Mouse (Mus musculus): ENCODE results near the gene Sytl2. TPM values are rescaled to one million over a fixed set of nuclear protein-coding genes. Genes with fewer than 3 reads are reported as not detected.

Gene Sytl2
- polyA plus RNA-seq, 1 experiment from 2014 or later: 19.5 TPM

GRCm38 (mm10) chr7:90312151-90312883, 10.3 kb downstream of the Sytl2 start:
- Histone ChIP-seq H3K36me3 (no peaks in the 10 kb centered on the region), H3K27ac (replicated peaks) (0 out of 2 replicates have a peak overlapping the region, but pooled peaks have one; percentile 18), H3K27me3 (no peaks in the 10 kb centered on the region), H3K9me3 (replicated peaks) (no peaks in the 10 kb centered on the region), H3K4me2 (replicated peaks) (no peak overlapping the region), H3K4me1 (0 out of 2 replicates have a peak, but pooled peaks cover 6% of the 10 kb centered on the region), H3K9ac (no peak overlapping the region), H3K4me3 (replicated peaks) (no peak overlapping the region)
- 57% methylated on average over 7 of the region's 7 CpGs for WGBS
- ATAC-seq (ENCODE audit: insufficient number of reproducible peaks, low FRiP score, low TSS enrichment, low read depth): no peak

DNA sequence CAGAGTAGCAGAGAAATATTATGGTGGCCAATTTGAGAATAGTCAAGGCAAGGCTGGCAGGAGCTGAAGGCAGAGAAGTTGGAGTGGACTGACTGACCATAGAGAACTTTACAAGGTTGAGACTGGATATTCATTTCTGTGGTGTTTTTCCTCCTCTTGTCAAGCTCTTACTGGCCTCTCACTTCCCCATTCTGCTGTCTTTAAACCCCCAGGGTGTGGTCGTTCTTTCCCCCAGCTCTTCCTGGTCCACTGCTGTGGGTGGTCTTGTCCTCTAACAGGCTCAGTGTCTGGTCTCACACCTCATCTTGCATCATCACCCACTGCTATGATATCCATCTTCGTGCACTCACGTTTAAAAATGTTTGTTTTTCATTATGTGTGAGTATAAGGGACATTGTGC, 11.4 kb downstream of the Sytl2 start:
- 58% methylated on average over 3 of the region's 3 CpGs for WGBS
- ATAC-seq (ENCODE audit: insufficient number of reproducible peaks, low FRiP score, low TSS enrichment, low read depth): no peak
- H3K4me1 ChIP-seq: 0 out of 2 replicates have a peak, but pooled peaks cover 6% of the 10 kb centered on the region
- no peak overlapping the region for H3K27ac ChIP-seq (replicated peaks)
- no peak overlapping the region for H3K4me2 ChIP-seq (replicated peaks)
- H3K9me3 ChIP-seq (replicated peaks): no peaks in the 10 kb centered on the region
- no peak overlapping the region for H3K9ac ChIP-seq
- H3K27me3 ChIP-seq: no peaks in the 10 kb centered on the region
- H3K4me3 ChIP-seq (replicated peaks): no peak overlapping the region
- H3K36me3 ChIP-seq: no peaks in the 10 kb centered on the region

DNA sequence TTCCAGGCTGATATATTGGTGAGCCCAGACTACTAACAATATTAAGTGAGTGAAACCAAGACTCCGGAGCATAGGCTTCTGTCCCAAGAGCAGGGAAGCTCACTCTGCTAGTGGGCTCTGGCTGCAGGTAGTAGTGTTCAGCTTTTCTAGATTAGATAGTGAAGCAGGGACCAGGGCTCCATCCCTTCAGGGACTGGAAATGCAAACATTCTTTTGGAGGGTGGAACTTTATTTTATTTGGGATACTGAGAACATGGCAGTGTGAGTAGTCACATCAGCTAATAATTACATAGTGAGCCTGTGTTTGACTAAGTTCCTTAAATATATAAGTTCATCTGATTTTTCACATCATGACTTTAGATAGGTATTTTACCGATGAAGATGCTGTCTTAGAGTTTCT, 14.8 kb downstream of the Sytl2 start:
- no peak for ATAC-seq (ENCODE audit: insufficient number of reproducible peaks, low FRiP score, low TSS enrichment, low read depth)
- 93% methylated on average over 2 of the region's 2 CpGs for WGBS
- H3K9ac ChIP-seq: no peak overlapping the region
- no peak overlapping the region for H3K4me2 ChIP-seq (replicated peaks)
- no peaks in the 10 kb centered on the region for H3K36me3 ChIP-seq
- H3K27ac ChIP-seq (replicated peaks): no peak overlapping the region
- no peaks in the 10 kb centered on the region for H3K27me3 ChIP-seq
- 0 out of 2 replicates have a peak, but pooled peaks cover 6% of the 10 kb centered on the region for H3K4me1 ChIP-seq
- no peaks in the 10 kb centered on the region for H3K9me3 ChIP-seq (replicated peaks)
- H3K4me3 ChIP-seq (replicated peaks): no peak overlapping the region

- H3K9ac ChIP-seq: no peak overlapping the region
- no peaks in the 10 kb centered on the region for H3K36me3 ChIP-seq
- no peak overlapping the region for H3K27ac ChIP-seq (replicated peaks)
- no peaks in the 10 kb centered on the region for H3K4me1 ChIP-seq
- no peak overlapping the region for H3K4me2 ChIP-seq (replicated peaks)
- 91% methylated on average over 1 of the region's 1 CpGs for WGBS
- no peak overlapping the region for H3K4me3 ChIP-seq (replicated peaks)
- H3K9me3 ChIP-seq (replicated peaks): no peaks in the 10 kb centered on the region
- no peak for ATAC-seq (ENCODE audit: insufficient number of reproducible peaks, low FRiP score, low TSS enrichment, low read depth)
- H3K27me3 ChIP-seq: no peaks in the 10 kb centered on the region
These were observed 17.4 kb downstream of the Sytl2 start for GRCm38 (mm10) chr7:90319446-90319845.

DNA sequence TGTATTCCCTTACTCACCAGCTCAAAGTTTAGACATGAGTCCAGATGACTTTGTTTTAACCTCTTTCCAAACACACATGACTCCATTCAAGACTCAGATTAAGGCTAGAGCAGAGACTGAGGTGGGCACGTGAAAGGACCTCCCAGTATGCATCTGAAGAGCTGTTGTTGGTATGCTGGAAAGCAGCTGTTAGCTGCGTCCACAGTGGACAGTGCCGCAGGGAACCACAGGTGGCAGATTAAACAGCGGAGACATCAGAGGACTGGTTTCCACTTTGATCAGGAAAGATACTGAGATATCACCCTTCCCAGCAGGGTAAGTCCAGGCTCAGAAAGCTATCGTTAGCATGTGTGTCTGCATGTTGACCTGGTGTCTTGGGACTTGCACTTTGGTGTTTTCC, 18.1 kb downstream of the Sytl2 start:
- Histone ChIP-seq H3K4me2 (replicated peaks) (no peak overlapping the region), H3K4me1 (no peaks in the 10 kb centered on the region), H3K27me3 (no peaks in the 10 kb centered on the region), H3K4me3 (replicated peaks) (no peak overlapping the region), H3K36me3 (no peaks in the 10 kb centered on the region), H3K9ac (no peak overlapping the region), H3K9me3 (replicated peaks) (no peaks in the 10 kb centered on the region), H3K27ac (replicated peaks) (no peak overlapping the region)
- 51% methylated on average over 5 of the region's 5 CpGs for WGBS
- no peak for ATAC-seq (ENCODE audit: insufficient number of reproducible peaks, low FRiP score, low TSS enrichment, low read depth)

DNA sequence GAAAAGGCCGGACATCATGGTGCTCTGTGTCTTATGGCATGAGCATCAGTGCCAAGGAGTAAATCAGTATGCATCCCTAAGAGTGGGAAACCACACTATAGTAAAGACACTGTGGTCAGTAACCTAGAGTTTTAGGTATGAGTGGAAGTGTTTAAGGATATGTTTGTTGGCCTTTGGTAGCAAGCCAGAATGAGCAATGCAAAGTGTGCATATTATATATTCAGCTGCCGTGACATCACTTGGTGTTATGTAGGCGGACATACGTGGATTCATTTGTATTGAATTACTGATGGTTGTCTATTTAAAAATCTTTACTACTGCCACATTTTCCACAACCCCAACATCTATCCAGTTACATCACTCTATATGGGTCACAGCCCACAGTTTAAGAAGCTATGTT, 23.1 kb downstream of the Sytl2 start:
- no peak overlapping the region for H3K27ac ChIP-seq (replicated peaks)
- no peaks in the 10 kb centered on the region for H3K9me3 ChIP-seq (replicated peaks)
- no peaks in the 10 kb centered on the region for H3K36me3 ChIP-seq
- ATAC-seq (ENCODE audit: insufficient number of reproducible peaks, low FRiP score, low TSS enrichment, low read depth): no peak
- no peaks in the 10 kb centered on the region for H3K4me1 ChIP-seq
- no peak overlapping the region for H3K4me3 ChIP-seq (replicated peaks)
- WGBS: 85% methylated on average over 4 of the region's 4 CpGs
- H3K27me3 ChIP-seq: no peaks in the 10 kb centered on the region
- H3K4me2 ChIP-seq (replicated peaks): no peak overlapping the region
- no peak overlapping the region for H3K9ac ChIP-seq

DNA sequence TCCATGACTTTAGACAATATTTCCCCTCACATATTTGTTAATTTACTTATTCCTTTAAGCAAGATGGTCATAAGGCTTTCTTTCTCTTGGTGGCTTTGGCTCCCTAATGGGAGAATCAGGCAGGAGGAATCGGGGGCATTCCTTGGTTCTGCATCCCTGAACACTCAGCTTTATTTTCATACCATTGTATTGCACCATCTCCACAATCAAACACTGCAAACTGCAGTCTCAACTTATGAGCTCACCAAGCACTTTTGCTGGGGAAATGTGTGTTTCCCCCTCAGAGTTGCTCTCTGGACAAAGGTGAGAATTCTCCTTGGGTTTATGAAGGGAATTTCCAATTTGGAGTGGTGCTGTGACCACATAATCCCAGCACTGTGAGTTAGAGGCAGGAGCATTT, 28.1 kb downstream of the Sytl2 start:
- Histone ChIP-seq H3K9ac (no peak overlapping the region), H3K27me3 (no peaks in the 10 kb centered on the region), H3K4me2 (replicated peaks) (no peak overlapping the region), H3K4me1 (no peaks in the 10 kb centered on the region), H3K27ac (replicated peaks) (no peak overlapping the region), H3K9me3 (replicated peaks) (no peaks in the 10 kb centered on the region), H3K4me3 (replicated peaks) (no peak overlapping the region), H3K36me3 (no peaks in the 10 kb centered on the region)
- no peak for ATAC-seq (ENCODE audit: insufficient number of reproducible peaks, low FRiP score, low TSS enrichment, low read depth)
- WGBS: 71% methylated on average over 1 of the region's 1 CpGs

DNA sequence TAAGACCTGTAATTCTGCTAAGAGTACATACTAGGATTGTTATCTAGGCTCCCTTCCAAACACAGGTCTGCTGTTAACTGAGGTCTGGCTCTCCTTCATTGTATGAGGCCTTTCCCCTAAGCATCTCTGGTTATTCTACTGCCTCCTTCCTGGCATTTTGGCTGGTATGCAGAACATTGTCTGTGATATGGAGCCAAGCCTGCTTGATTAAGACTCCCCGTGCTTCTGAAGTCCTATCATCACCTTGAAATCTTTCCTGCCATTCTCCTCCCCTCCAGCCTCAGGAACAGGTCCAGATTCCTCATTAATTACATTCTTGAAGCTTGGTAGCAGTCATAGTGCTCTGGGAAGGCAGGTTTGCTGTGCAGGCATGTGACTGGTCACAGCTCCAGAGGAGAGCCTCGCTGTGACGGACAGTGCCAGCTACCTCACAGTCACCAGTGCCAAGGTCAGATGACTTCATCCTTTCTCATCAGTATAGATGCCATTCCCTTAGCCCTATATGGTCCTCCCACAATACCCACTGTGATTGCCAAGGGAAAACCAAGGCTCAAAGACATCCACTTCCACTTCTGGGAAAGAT, 30.5 kb downstream of the Sytl2 start:
- WGBS: 83% methylated on average over 3 of the region's 3 CpGs
- Histone ChIP-seq H3K27ac (replicated peaks) (no peak overlapping the region), H3K4me2 (replicated peaks) (no peak overlapping the region), H3K9ac (no peak overlapping the region), H3K4me3 (replicated peaks) (no peak overlapping the region), H3K4me1 (no peaks in the 10 kb centered on the region), H3K9me3 (replicated peaks) (no peaks in the 10 kb centered on the region), H3K27me3 (no peaks in the 10 kb centered on the region), H3K36me3 (no peaks in the 10 kb centered on the region)
- no peak for ATAC-seq (ENCODE audit: insufficient number of reproducible peaks, low FRiP score, low TSS enrichment, low read depth)

GRCm38 (mm10) chr7:90334362-90334761, 32.3 kb downstream of the Sytl2 start:
- Histone ChIP-seq H3K9ac (no peak overlapping the region), H3K4me2 (replicated peaks) (no peak overlapping the region), H3K27me3 (no peaks in the 10 kb centered on the region), H3K27ac (replicated peaks) (no peak overlapping the region), H3K9me3 (replicated peaks) (no peaks in the 10 kb centered on the region), H3K4me3 (replicated peaks) (no peak overlapping the region), H3K4me1 (no peaks in the 10 kb centered on the region), H3K36me3 (no peaks in the 10 kb centered on the region)
- 71% methylated on average over 6 of the region's 6 CpGs for WGBS
- no peak for ATAC-seq (ENCODE audit: insufficient number of reproducible peaks, low FRiP score, low TSS enrichment, low read depth)

DNA sequence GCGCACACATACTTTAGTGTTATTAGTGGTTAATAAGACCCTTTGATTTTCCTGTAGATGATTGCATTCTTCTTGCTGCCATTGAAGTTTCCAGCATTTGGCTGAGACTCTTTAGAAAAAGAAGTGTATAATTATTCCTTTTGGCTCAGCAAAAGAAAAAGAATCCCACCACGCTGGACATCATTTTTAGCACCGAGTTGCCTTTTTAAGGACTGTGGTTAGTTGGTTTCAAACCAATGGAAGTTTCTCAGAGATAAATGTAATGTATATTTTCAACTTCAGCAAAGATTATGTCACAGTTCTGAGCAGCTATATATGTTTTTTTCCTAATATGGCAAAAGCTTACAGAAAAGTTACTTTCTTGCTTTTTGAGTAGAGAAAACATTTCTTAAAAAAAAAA, 32.8 kb downstream of the Sytl2 start:
- Histone ChIP-seq H3K4me2 (replicated peaks) (no peak overlapping the region), H3K27ac (replicated peaks) (no peak overlapping the region), H3K27me3 (no peaks in the 10 kb centered on the region), H3K36me3 (no peaks in the 10 kb centered on the region), H3K4me3 (replicated peaks) (no peak overlapping the region), H3K9ac (no peak overlapping the region), H3K9me3 (replicated peaks) (no peaks in the 10 kb centered on the region), H3K4me1 (no peaks in the 10 kb centered on the region)
- ATAC-seq (ENCODE audit: insufficient number of reproducible peaks, low FRiP score, low TSS enrichment, low read depth): no peak
- 67% methylated on average over 3 of the region's 3 CpGs for WGBS

DNA sequence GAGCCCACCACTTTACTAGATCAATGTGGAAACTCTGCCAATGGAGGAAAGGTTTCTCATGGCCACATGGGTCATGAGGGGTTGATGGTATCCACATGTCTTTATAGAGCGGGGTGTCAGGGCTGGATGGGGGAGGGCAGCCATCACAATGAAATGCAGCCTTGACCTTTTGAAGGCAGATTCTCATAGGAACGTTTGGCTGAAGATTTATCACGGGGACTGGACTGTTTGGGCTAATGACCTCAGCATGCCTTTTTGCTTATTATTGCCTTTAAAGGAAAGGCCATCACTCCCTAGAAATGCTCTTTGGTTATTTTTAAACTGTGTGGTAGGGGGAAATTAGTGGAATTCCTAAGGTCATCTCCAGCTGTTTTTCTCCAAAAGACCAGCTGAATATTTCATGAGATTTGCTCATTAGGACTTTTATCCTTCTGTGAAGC, 33.7 kb downstream of the Sytl2 start:
- Histone ChIP-seq H3K9ac (no peak overlapping the region), H3K36me3 (no peaks in the 10 kb centered on the region), H3K4me2 (replicated peaks) (no peak overlapping the region), H3K27ac (replicated peaks) (no peak overlapping the region), H3K4me1 (no peaks in the 10 kb centered on the region), H3K4me3 (replicated peaks) (no peak overlapping the region), H3K9me3 (replicated peaks) (no peaks in the 10 kb centered on the region), H3K27me3 (no peaks in the 10 kb centered on the region)
- WGBS: 39% methylated on average over 3 of the region's 3 CpGs
- no peak for ATAC-seq (ENCODE audit: insufficient number of reproducible peaks, low FRiP score, low TSS enrichment, low read depth)

All from embryonic facial prominence, embryonic 15.5 days (tissue).